Mouse (Mus musculus) megakaryocyte, embryonic 14.5 days (primary cell): Measurements from ENCODE around the gene Tfb2m. TPM values are rescaled to one million over a fixed set of nuclear protein-coding genes. Genes with fewer than 3 reads are reported as not detected.

Experiments
- H3K27me3 ChIP-seq: replicated peaks from 2 replicates; pipeline ENCODE3; 2012; ENCODE audit warnings: inconsistent platforms
- H3K36me3 ChIP-seq: replicated peaks from 2 replicates; pipeline ENCODE3; 2012; ENCODE audit warnings: low read length, inconsistent platforms, mixed read lengths
- H3K4me1 ChIP-seq: 2 replicates; pipeline ENCODE4 v1.6.1; 2012; ENCODE audit warnings: inconsistent platforms
- H3K4me3 ChIP-seq: replicated peaks from 2 replicates; pipeline ENCODE3; 2012; ENCODE audit warnings: moderate library complexity, mild to moderate bottlenecking, inconsistent platforms
- H3K9me3 ChIP-seq: 2 replicates; pipeline ENCODE4 v1.6.1; 2012; ENCODE audit warnings: inconsistent platforms
- FLI1 ChIP-seq: IDR thresholded peaks from 2 replicates; pipeline ENCODE4 v1.6.1; 2012; ENCODE audit warnings: low read length, inconsistent platforms, mixed read lengths
- GATA1 ChIP-seq: IDR thresholded peaks from 3 replicates; pipeline ENCODE4 v1.6.1; 2012; ENCODE audit warnings: mixed read lengths, low read length, inconsistent platforms, borderline replicate concordance
- polyA plus RNA-seq: library from polyadenylated mRNA; stranded (reverse); fragments of >175 nt; gene quantifications from 2 replicates; pipeline ENCODE4 v1.2.3, GENCODE M21; 2012; ENCODE audit warnings: low replicate concordance; ENCODE audit not compliant: insufficient read depth

Tfb2m gene
- polyA plus RNA-seq, 1 experiment = 6.8 TPM

DNA sequence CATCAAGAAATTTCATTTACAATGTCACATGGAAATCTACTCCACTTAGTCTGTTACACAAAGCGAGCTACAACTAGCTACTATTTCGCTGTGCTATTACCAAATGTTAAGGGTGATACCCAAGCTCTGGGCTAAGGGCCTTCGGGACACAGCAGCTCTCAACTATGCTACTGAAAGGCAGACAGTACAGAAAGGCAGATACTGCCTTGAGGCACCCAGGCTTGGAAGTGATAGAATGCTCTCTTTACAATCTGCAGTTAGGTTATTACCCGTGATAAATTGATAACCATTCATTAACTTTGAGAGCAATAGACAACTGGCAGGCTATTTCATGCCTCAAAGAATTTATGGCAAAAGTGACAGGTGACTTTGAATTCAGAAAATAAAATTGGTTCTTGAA is 65.2 kb downstream of the Tfb2m start:
- peaks cover 3% of the 10 kb centered on the region for H3K36me3 ChIP-seq
- no peak for TF ChIP-seq FLI1
- TF ChIP-seq GATA1 = no peak
- no peaks in the 10 kb centered on the region for H3K27me3 ChIP-seq
- H3K4me1 ChIP-seq = peaks cover 6% of the 10 kb centered on the region; the same call in 1 of the 2 replicates
- H3K9me3 ChIP-seq = no peaks in the 10 kb centered on the region
- no peak overlapping the region for H3K4me3 ChIP-seq

Other genes starting within 250 kb of the Tfb2m start
- gene Smyd3, start 28.2 kb downstream of the Tfb2m start, polyA plus RNA-seq = 2.4 TPM in 1 of 2 replicates, not detected in the other
- gene Cnst, start 103 bp upstream of the Tfb2m start, polyA plus RNA-seq = 4.7 and 7.3 TPM in 2 replicates
- 0.57 TPM in 1 of 2 replicates, not detected in the other for gene Sccpdh, start 121.9 kb upstream of the Tfb2m start, polyA plus RNA-seq
- not detected in 2 replicates for gene Kif28, start 199.0 kb upstream of the Tfb2m start, polyA plus RNA-seq